Mouse (Mus musculus) inflammation-experienced regulatory T-cells (primary cell): ENCODE data around the gene Tars2. TPM values are rescaled to one million over a fixed set of nuclear protein-coding genes. Genes with fewer than 3 reads are reported as not detected.

Source experiments
- polyA plus RNA-seq, 2 experiments: library from polyadenylated mRNA; unstranded; fragments of 100-300 nt; shearing (Covaris generic); gene quantifications; one replicate each; pipeline ENCODE4 v1.2.1; 2017

Gene Tars2
- 10 to 100 TPM; 76.4 to 81.3 TPM for polyA plus RNA-seq

GRCm38 (mm10) chr3:95760106-95760505, at the start of gene Tars2:
Tars2 (minus strand) TSS chr3:95760206.

GRCm38 (mm10) chr3:95739353-95740104, 20.5 kb downstream of the Tars2 start, which contains the start of gene Ecm1:
Ecm1 (minus strand) TSS chr3:95739569.

Other genes with a start within 250 kb of the Tars2 start
- 100 to 1,000 TPM; 290 to 395 TPM for gene Ctss, start 233.4 kb downstream of the Tars2 start, polyA plus RNA-seq
- under 1 TPM in 1 of 2 experiments, not detected in 1; 0.40 TPM for gene Hormad1, start 200.5 kb downstream of the Tars2 start, polyA plus RNA-seq
- 10 to 100 TPM; 36.6 to 42.9 TPM for gene Golph3l, start 171.3 kb downstream of the Tars2 start, polyA plus RNA-seq
- gene Ensa, start 135.2 kb downstream of the Tars2 start, polyA plus RNA-seq = 10 to 100 TPM; 78.8 to 82.8 TPM
- 100 to 1,000 TPM; 462 to 507 TPM for gene Mcl1, start 101.4 kb downstream of the Tars2 start, polyA plus RNA-seq
- gene Adamtsl4, start 72.3 kb downstream of the Tars2 start, polyA plus RNA-seq = 10 to 100 TPM; 10.7 to 17.7 TPM
- 100 to 1,000 TPM; 147 to 151 TPM for gene Ecm1, start 20.6 kb downstream of the Tars2 start, polyA plus RNA-seq
- 10 to 100 TPM; 27.2 to 27.6 TPM for gene Rprd2, start 58.7 kb upstream of the Tars2 start, polyA plus RNA-seq
- 10 to 100 TPM; 57.4 to 73.7 TPM for gene Prpf3, start 95.7 kb upstream of the Tars2 start, polyA plus RNA-seq
- 100 to 1,000 TPM; 201 to 205 TPM for gene Mrps21, start 111.3 kb upstream of the Tars2 start, polyA plus RNA-seq
- 10 to 100 TPM in 1 of 2 experiments, 1 to 10 TPM in 1; 7.7 to 11.6 TPM for gene Ciart, start 122.0 kb upstream of the Tars2 start, polyA plus RNA-seq
- gene BC028528, start 131.8 kb upstream of the Tars2 start, polyA plus RNA-seq = 1 to 10 TPM in 1 of 2 experiments, under 1 TPM in 1; 0.52 to 2.7 TPM
- 10 to 100 TPM; 47.8 to 56.0 TPM for gene Aph1a, start 133.8 kb upstream of the Tars2 start, polyA plus RNA-seq
- not detected for gene Car14, start 144.5 kb upstream of the Tars2 start, polyA plus RNA-seq
- gene Anp32e, start 169.0 kb upstream of the Tars2 start, polyA plus RNA-seq = 100 to 1,000 TPM; 154 to 215 TPM
- gene Plekho1, start 235.8 kb upstream of the Tars2 start, polyA plus RNA-seq = 10 to 100 TPM; 11.5 to 14.0 TPM